Mouse (Mus musculus): ENCODE results near the gene Sytl2. TPM values are rescaled to one million over a fixed set of nuclear protein-coding genes. Genes with fewer than 3 reads are reported as not detected.

The Sytl2 gene
- total and polyA plus RNA-seq, 3 experiments = 0.49 TPM; not detected in 2

DNA sequence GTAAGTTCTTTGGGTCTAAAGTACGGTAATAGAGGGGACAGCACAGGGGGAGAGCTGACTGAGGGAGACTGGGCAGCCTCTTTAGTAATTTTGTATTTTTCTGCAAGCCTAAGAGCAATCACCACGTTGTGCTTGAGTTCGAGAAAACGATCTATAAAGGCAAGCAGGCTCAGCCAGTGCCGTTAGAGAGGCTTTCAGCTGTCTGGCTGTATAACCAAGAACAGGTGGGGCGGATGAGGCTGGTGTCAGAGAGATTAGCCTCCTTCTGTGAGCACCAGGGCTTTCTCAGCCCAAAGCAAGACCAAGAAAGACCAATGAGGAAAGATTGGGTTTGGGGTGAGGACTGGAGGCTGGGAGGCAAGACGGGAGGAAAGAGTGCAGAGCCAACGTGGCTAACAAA, 21.2 kb upstream of the Sytl2 start:
- Histone ChIP-seq H3K27me3 (ENCODE audit: insufficient read depth, low read length) (peaks cover 5% of the 10 kb centered on the region; the same call in 1 of the 2 replicates), H3K4me1 (ENCODE audit: insufficient read depth, low read depth, low read length) (no peaks in the 10 kb centered on the region), H3K36me3 (replicated peaks) (no peaks in the 10 kb centered on the region), H3K9me3 (replicated peaks) (no peaks in the 10 kb centered on the region), H3K4me3 (ENCODE audit: low read depth, low read length) (no peak overlapping the region)
- no peak for DNase-seq (ENCODE audit: low spot score)
- ATAC-seq (ENCODE audit: extremely low read depth, insufficient number of reproducible peaks, low FRiP score, poor library complexity, severe bottlenecking) = no peak
- TF ChIP-seq POLR2AphosphoS5 (IDR thresholded peaks at IDR 0.05; ENCODE audit: insufficient replicate concordance, low read depth, low read length) (no peak), CTCF (IDR thresholded peaks at IDR 0.05; ENCODE audit: low read depth, low read length) (no peak), GATA1 (IDR thresholded peaks at IDR 0.05; ENCODE audit: borderline replicate concordance, low read length) (no peak)

DNA sequence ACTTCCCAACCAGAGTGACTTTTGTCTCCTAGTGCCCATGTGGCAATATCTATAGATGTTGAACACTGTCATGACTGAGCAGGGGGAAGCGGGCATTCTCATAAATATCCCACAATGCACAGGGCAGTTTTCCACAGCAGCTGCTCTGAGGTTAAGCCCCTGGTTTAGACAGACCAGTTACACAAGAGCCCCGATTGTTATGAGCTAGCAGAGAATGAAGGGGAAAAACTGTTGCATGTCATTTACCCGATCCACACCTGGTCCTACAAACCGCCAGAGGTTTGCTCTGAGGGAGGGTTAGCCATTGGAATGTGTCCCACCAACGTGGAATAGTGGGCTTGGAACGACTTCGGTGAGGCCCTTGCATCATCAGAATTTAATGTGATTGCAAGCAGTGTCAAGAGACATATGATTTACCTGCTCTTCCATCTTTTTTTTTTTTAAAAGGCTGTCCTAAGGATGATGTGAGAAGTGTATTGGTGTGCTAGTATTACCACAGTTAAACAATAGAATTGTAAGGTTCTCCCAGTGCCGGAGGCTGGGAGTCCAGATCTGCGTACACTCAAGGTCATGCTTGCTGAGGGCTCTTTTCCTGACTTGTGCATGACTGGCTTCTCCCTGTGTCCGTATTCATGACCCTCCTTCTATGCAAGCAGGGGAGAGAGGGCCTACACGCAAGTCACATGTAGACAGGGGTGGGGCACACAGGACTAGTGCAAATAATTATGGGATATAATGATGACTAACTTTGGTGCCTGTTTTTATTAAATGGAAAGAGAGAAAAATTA, 20.1 kb upstream of the Sytl2 start:
- DNase-seq (ENCODE audit: low spot score) (no peak), ATAC-seq (ENCODE audit: extremely low read depth, insufficient number of reproducible peaks, low FRiP score, poor library complexity, severe bottlenecking) (no peak)

DNA sequence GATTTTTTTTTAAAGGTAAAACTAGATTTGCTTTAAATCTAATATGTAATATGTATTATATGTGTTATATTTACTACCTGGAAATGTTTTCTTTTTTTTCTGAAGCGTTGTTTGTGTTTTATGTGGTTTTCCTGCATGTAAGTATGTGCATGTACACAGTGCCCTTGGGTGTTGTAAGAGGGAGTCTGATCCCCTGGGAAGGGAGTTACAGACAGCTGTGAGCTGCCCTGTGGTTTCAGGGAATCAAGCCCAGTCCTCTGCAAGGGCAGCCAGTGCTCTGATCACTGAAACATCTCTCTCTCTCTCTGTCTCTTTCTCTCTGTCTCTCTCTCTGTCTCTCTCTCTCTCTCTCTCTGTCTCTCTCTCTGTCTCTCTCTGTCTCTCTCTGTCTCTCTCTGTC, 19.3 kb upstream of the Sytl2 start:
- Histone ChIP-seq H3K36me3 (replicated peaks) (no peaks in the 10 kb centered on the region), H3K9me3 (replicated peaks) (no peaks in the 10 kb centered on the region), H3K4me3 (ENCODE audit: low read depth, low read length) (no peak overlapping the region), H3K27me3 (ENCODE audit: insufficient read depth, low read length) (peaks cover 5% of the 10 kb centered on the region; the same call in 1 of the 2 replicates), H3K4me1 (ENCODE audit: insufficient read depth, low read depth, low read length) (no peaks in the 10 kb centered on the region)
- ATAC-seq (ENCODE audit: extremely low read depth, insufficient number of reproducible peaks, low FRiP score, poor library complexity, severe bottlenecking) (no peak), DNase-seq (ENCODE audit: low spot score) (no peak)
- TF ChIP-seq CTCF (IDR thresholded peaks at IDR 0.05; ENCODE audit: low read depth, low read length) (no peak), GATA1 (IDR thresholded peaks at IDR 0.05; ENCODE audit: borderline replicate concordance, low read length) (no peak), TAL1 (conservative IDR thresholded peaks at IDR 0.05; ENCODE audit: low read depth, low read length) (no peak), GATA2 (IDR thresholded peaks at IDR 0.05; ENCODE audit: borderline replicate concordance, low read depth, low read length) (no peak), POLR2AphosphoS5 (IDR thresholded peaks at IDR 0.05; ENCODE audit: insufficient replicate concordance, low read depth, low read length) (no peak)

More for the DNA sequence above, 20.1 kb upstream of the Sytl2 start:
- H3K9me3 ChIP-seq (replicated peaks) = no peaks in the 10 kb centered on the region
- peaks cover 5% of the 10 kb centered on the region; the same call in 1 of the 2 replicates for H3K27me3 ChIP-seq (ENCODE audit: insufficient read depth, low read length)
- H3K4me3 ChIP-seq (ENCODE audit: low read depth, low read length) = no peak overlapping the region
- no peaks in the 10 kb centered on the region for H3K4me1 ChIP-seq (ENCODE audit: insufficient read depth, low read depth, low read length)
- no peaks in the 10 kb centered on the region for H3K36me3 ChIP-seq (replicated peaks)
- TF ChIP-seq TAL1 (conservative IDR thresholded peaks at IDR 0.05; ENCODE audit: low read depth, low read length) (no peak), POLR2AphosphoS5 (IDR thresholded peaks at IDR 0.05; ENCODE audit: insufficient replicate concordance, low read depth, low read length) (no peak), GATA2 (IDR thresholded peaks at IDR 0.05; ENCODE audit: borderline replicate concordance, low read depth, low read length) (no peak), GATA1 (IDR thresholded peaks at IDR 0.05; ENCODE audit: borderline replicate concordance, low read length) (no peak), CTCF (IDR thresholded peaks at IDR 0.05; ENCODE audit: low read depth, low read length) (no peak)

DNA sequence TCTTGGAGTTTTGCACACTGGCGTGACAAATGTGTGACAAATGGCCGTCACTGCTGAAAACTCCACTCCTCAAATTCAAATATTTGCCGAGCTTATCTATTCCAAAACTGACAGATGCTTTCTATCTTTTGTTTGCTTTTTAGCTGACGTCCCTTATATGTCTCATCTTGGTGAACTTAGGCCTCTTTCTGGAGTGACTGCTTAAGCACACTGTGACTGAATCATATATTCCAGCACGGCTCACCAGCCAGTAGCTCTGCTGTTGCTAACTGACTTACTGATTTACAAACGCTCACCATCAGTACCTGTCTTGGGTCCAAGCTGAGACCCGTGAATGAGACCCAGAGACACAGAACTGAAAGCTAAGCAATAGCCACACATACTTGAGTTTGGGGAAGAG, 17.3 kb upstream of the Sytl2 start:
- no peaks in the 10 kb centered on the region for H3K36me3 ChIP-seq (replicated peaks)
- peaks cover 5% of the 10 kb centered on the region; the same call in 1 of the 2 replicates for H3K27me3 ChIP-seq (ENCODE audit: insufficient read depth, low read length)
- TF ChIP-seq CTCF (IDR thresholded peaks at IDR 0.05; ENCODE audit: low read depth, low read length) = no peak
- TF ChIP-seq TAL1 (conservative IDR thresholded peaks at IDR 0.05; ENCODE audit: low read depth, low read length) = no peak
- TF ChIP-seq POLR2AphosphoS5 (IDR thresholded peaks at IDR 0.05; ENCODE audit: insufficient replicate concordance, low read depth, low read length) = no peak
- TF ChIP-seq GATA2 (IDR thresholded peaks at IDR 0.05; ENCODE audit: borderline replicate concordance, low read depth, low read length) = no peak
- TF ChIP-seq GATA1 (IDR thresholded peaks at IDR 0.05; ENCODE audit: borderline replicate concordance, low read length) = no peak
- DNase-seq (ENCODE audit: low spot score) = no peak
- no peaks in the 10 kb centered on the region for H3K9me3 ChIP-seq (replicated peaks)
- H3K4me3 ChIP-seq (ENCODE audit: low read depth, low read length) = no peak overlapping the region
- H3K4me1 ChIP-seq (ENCODE audit: insufficient read depth, low read depth, low read length) = no peaks in the 10 kb centered on the region
- ATAC-seq (ENCODE audit: extremely low read depth, insufficient number of reproducible peaks, low FRiP score, poor library complexity, severe bottlenecking) = no peak

DNA sequence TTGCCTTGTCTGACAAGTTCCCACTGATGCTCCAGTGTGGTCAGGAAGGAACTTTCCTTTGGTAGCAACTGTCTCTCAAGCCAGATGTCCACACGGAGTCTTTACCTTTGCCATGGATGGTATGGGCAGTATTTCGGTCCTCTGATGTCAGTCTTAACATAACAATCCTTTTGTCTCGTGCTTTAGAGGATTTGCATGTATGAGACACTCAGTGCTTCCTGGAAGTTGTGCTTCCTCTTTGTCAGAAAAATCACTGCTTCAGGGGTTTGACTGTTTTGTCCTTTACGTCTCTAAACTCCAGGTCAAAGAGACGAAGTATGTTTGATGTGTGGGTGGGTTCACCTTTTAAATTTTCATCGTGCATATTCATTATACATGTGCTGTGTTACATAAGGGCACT, 10.2 kb upstream of the Sytl2 start:
- no peak for DNase-seq (ENCODE audit: low spot score)
- ATAC-seq (ENCODE audit: extremely low read depth, insufficient number of reproducible peaks, low FRiP score, poor library complexity, severe bottlenecking) = no peak
- Histone ChIP-seq H3K27me3 (ENCODE audit: insufficient read depth, low read length) (no peaks in the 10 kb centered on the region), H3K36me3 (replicated peaks) (no peaks in the 10 kb centered on the region), H3K9me3 (replicated peaks) (no peaks in the 10 kb centered on the region), H3K4me1 (ENCODE audit: insufficient read depth, low read depth, low read length) (no peaks in the 10 kb centered on the region), H3K4me3 (ENCODE audit: low read depth, low read length) (no peak overlapping the region)
- TF ChIP-seq POLR2AphosphoS5 (IDR thresholded peaks at IDR 0.05; ENCODE audit: insufficient replicate concordance, low read depth, low read length) (no peak), CTCF (IDR thresholded peaks at IDR 0.05; ENCODE audit: low read depth, low read length) (no peak), TAL1 (conservative IDR thresholded peaks at IDR 0.05; ENCODE audit: low read depth, low read length) (no peak), GATA1 (IDR thresholded peaks at IDR 0.05; ENCODE audit: borderline replicate concordance, low read length) (no peak), GATA2 (IDR thresholded peaks at IDR 0.05; ENCODE audit: borderline replicate concordance, low read depth, low read length) (no peak)

DNA sequence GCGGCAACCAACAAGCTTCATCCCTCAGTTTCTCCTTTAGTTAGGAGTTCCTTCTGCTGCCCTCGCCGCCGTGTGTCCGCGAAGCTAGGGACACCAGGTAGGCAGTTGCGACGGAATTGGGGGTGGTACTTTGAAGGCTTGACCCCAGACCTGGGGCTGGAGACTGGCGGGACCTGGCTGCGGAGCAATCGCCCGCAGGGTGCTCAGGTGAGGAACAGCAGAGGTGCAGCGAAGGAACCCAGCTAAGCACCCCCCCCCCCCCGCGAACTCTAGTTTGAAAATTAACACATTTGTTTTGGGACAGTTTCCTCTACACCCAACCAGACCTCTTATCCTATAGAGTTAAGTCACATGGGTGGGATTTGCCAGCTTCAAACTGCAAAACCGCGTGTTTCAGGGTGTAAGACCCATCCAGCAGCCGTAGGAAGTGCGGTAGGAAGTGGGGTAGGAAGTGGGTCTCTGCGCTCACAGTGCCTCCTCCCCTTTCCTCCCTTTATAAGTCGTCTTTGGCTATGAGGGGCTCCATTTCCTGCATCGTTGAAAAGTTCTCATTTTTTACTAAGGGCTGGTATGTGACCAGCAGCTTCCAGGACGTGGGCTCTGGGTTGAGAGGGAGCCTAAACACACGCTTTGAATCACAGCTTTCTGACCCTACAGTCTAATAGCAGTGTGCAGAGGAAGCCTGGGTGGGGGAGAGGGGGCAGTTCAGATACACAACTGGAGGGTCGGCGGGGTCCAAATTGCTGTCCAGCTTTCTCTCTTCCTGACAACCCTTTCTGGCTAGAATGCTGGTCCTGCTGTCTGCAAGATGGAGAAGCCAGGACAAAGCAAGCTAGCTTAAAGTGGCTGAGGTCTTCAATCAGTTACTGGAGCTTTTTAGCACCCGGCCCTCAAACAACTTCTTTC, 848 bp downstream of the Sytl2 start:
- Histone ChIP-seq H3K9me3 (replicated peaks) (no peaks in the 10 kb centered on the region), H3K27me3 (ENCODE audit: insufficient read depth, low read length) (no peaks in the 10 kb centered on the region), H3K36me3 (replicated peaks) (no peaks in the 10 kb centered on the region), H3K4me1 (ENCODE audit: insufficient read depth, low read depth, low read length) (no peaks in the 10 kb centered on the region), H3K4me3 (ENCODE audit: low read depth, low read length) (no peak overlapping the region)
- ATAC-seq (ENCODE audit: extremely low read depth, insufficient number of reproducible peaks, low FRiP score, poor library complexity, severe bottlenecking) = no peak
- no peak for DNase-seq (ENCODE audit: low spot score)
- TF ChIP-seq GATA1 (IDR thresholded peaks at IDR 0.05; ENCODE audit: borderline replicate concordance, low read length) (no peak), GATA2 (IDR thresholded peaks at IDR 0.05; ENCODE audit: borderline replicate concordance, low read depth, low read length) (no peak), CTCF (IDR thresholded peaks at IDR 0.05; ENCODE audit: low read depth, low read length) (no peak), TAL1 (conservative IDR thresholded peaks at IDR 0.05; ENCODE audit: low read depth, low read length) (no peak), POLR2AphosphoS5 (IDR thresholded peaks at IDR 0.05; ENCODE audit: insufficient replicate concordance, low read depth, low read length) (no peak)
